In genomic region chr17:45545278-45545961, GRCm38 (mm10) we compare ENCODE assay signal across 8 mouse cellular contexts. TPM values are rescaled to one million over a fixed set of nuclear protein-coding genes. Genes with fewer than 3 reads are reported as not detected.
DNase-seq lines count a peak whose midpoint lies in the region; ATAC-seq and TF ChIP-seq lines count a peak whose summit lies in the region.
"Had no signal": no experiment of that assay in that cellular context is flagged by ENCODE, and none has a peak within 500 bp of the region (broad histone marks: within the 10 kb centered on the region; RNA-seq: fewer than 3 reads in every experiment).

No protein-coding gene starts in this region.

- no peaks in the 10 kb centered on the region for H3K9me3 ChIP-seq in embryonic facial prominence, embryonic 15.5 days (replicated peaks)
- H3K9me3 ChIP-seq in limb, embryonic 14.5 days (ENCODE audit: control insufficient read depth, low read length): no peaks in the 10 kb centered on the region
- no peaks in the 10 kb centered on the region for H3K9me3 ChIP-seq in stomach, postnatal 0 days (ENCODE audit: control insufficient read depth, low read length)

- H3K4me3 ChIP-seq in embryonic facial prominence, embryonic 15.5 days (replicated peaks): peak overlapping the region; percentile 17
- peak overlapping the region; percentile 26 for H3K4me3 ChIP-seq in limb, embryonic 14.5 days (replicated peaks; ENCODE audit: low read length)
- peak overlapping the region; percentile 12; the same call in 1 of the 2 replicates for H3K4me3 ChIP-seq in stomach, postnatal 0 days (ENCODE audit: low read depth, low read length)
- H3K4me3 ChIP-seq: myocyte had no signal

- TF ChIP-seq CTCF in stomach, postnatal 0 days (IDR thresholded peaks at IDR 0.05; ENCODE audit: low read depth): no peak

- WGBS in embryonic facial prominence, embryonic 15.5 days: 31% methylated on average over 74 of the region's 74 CpGs
- 16% methylated on average over 68 of the region's 74 CpGs for WGBS in limb, embryonic 14.5 days
- WGBS in stomach, postnatal 0 days: 26% methylated on average over 74 of the region's 74 CpGs

- peaks cover 63% of the 10 kb centered on the region for H3K27me3 ChIP-seq in embryonic facial prominence, embryonic 15.5 days
- peaks cover 45% of the 10 kb centered on the region for H3K27me3 ChIP-seq in limb, embryonic 14.5 days (ENCODE audit: control insufficient read depth, insufficient read depth, low read length)
- peaks cover 10% of the 10 kb centered on the region; the same call in 1 of the 2 replicates for H3K27me3 ChIP-seq in stomach, postnatal 0 days (ENCODE audit: control insufficient read depth, insufficient read depth, low read length)

- DNase-seq in right cerebral cortex, postnatal 25 days: peak; percentile 42
- no peak for DNase-seq in right cerebral cortex, postnatal 14 days
- DNase-seq in limb, embryonic 14.5 days (ENCODE audit: low spot score): no peak
- DNase-seq in stomach, postnatal 0 days (ENCODE audit: low spot score): no peak
- DNase-seq in left cerebral cortex, adult 8-10 months (ENCODE audit: low spot score in 2 of 2): no peak
- no peak for DNase-seq in gastrocnemius, adult 18-20 months (ENCODE audit: low spot score)

- H3K9ac ChIP-seq in embryonic facial prominence, embryonic 15.5 days: no peak overlapping the region
- no peak overlapping the region for H3K9ac ChIP-seq in limb, embryonic 14.5 days (ENCODE audit: low read depth, low read length, severe bottlenecking)
- no peak overlapping the region for H3K9ac ChIP-seq in stomach, postnatal 0 days (ENCODE audit: low read length)

- no peaks in the 10 kb centered on the region for H3K36me3 ChIP-seq in embryonic facial prominence, embryonic 15.5 days
- H3K36me3 ChIP-seq in limb, embryonic 14.5 days (ENCODE audit: control insufficient read depth, insufficient read depth, low read length): peaks cover 15% of the 10 kb centered on the region; the same call in 1 of the 2 replicates
- H3K36me3 ChIP-seq in stomach, postnatal 0 days (ENCODE audit: control insufficient read depth, insufficient read depth, low read length): no peaks in the 10 kb centered on the region; the same call in 1 of the 2 replicates

- no peak for TF ChIP-seq EP300 in stomach, postnatal 0 days (optimal IDR thresholded peaks at IDR 0.05)

- no peak for ATAC-seq in embryonic facial prominence, embryonic 15.5 days (ENCODE audit: insufficient number of reproducible peaks, low FRiP score, low TSS enrichment, low read depth)
- ATAC-seq in limb, embryonic 14.5 days (ENCODE audit: low FRiP score, low read depth): no peak
- ATAC-seq in stomach, postnatal 0 days (ENCODE audit: low FRiP score, low TSS enrichment): no peak

- no peak overlapping the region for H3K27ac ChIP-seq in embryonic facial prominence, embryonic 15.5 days (replicated peaks)
- H3K27ac ChIP-seq in limb, embryonic 14.5 days (replicated peaks; ENCODE audit: low read depth, low read length): no peak overlapping the region
- no peak overlapping the region for H3K27ac ChIP-seq in stomach, postnatal 0 days (replicated peaks)

- no peak for TF ChIP-seq POLR2A in limb, embryonic 14.5 days (IDR thresholded peaks at IDR 0.05; ENCODE audit: borderline replicate concordance, extremely low read depth, insufficient read depth, insufficient read length)

- H3K4me2 ChIP-seq in embryonic facial prominence, embryonic 15.5 days (replicated peaks): peak overlapping the region; percentile 37; the same call in 1 of the 2 replicates
- H3K4me2 ChIP-seq in limb, embryonic 14.5 days (replicated peaks; ENCODE audit: low read depth, low read length, severe bottlenecking): peak overlapping the region; percentile 28
- H3K4me2 ChIP-seq in stomach, postnatal 0 days (replicated peaks; ENCODE audit: low read depth): peak overlapping the region; percentile 39

- peaks cover 31% of the 10 kb centered on the region for H3K4me1 ChIP-seq in embryonic facial prominence, embryonic 15.5 days
- H3K4me1 ChIP-seq in limb, embryonic 14.5 days (ENCODE audit: control insufficient read depth, insufficient read depth, low read length): peaks cover 6% of the 10 kb centered on the region; the same call in 1 of the 2 replicates
- no peaks in the 10 kb centered on the region for H3K4me1 ChIP-seq in stomach, postnatal 0 days (replicated peaks; ENCODE audit: control insufficient read depth, insufficient read depth)

RNA-seq across cellular contexts. Expression of gene Tmem151b, which starts 4.1 kb away (rescaled TPM):
- polyA plus RNA-seq in embryonic facial prominence, embryonic 15.5 days (2015; fragmentation: Nextera tagmentation; extraction: Ambion mirVana): 3.9 and 4.7 TPM in 2 replicates
- 6.1 and 9.3 TPM in 2 replicates for polyA plus RNA-seq in limb, embryonic 14.5 days (2012; rRNA removed)
- polyA plus RNA-seq in limb, embryonic 14.5 days (2014; fragmentation: Nextera tagmentation; extraction: Ambion mirVana): 2.9 and 4.7 TPM in 2 replicates
- polyA plus RNA-seq in stomach, postnatal 0 days (2015; fragmentation: Nextera tagmentation; extraction: Ambion mirVana): 0.41 and 0.63 TPM in 2 replicates
- 100 to 1,000 TPM in 3 of 4 experiments, 10 to 100 TPM in 1; 97.9 to 110 (median 100) TPM for total RNA-seq in left cerebral cortex, adult 8-10 months (2022)
- total RNA-seq in gastrocnemius, adult 18-20 months (2021): not detected

RNA-seq across cellular contexts. Expression of gene Nfkbie, which starts 10.1 kb away (rescaled TPM):
- 5.5 and 6.3 TPM in 2 replicates for polyA plus RNA-seq in embryonic facial prominence, embryonic 15.5 days (2015; fragmentation: Nextera tagmentation; extraction: Ambion mirVana)
- 3.6 and 4.3 TPM in 2 replicates for polyA plus RNA-seq in limb, embryonic 14.5 days (2012; rRNA removed)
- 4.0 and 6.6 TPM in 2 replicates for polyA plus RNA-seq in limb, embryonic 14.5 days (2014; fragmentation: Nextera tagmentation; extraction: Ambion mirVana)
- 1.6 and 2.0 TPM in 2 replicates for polyA plus RNA-seq in stomach, postnatal 0 days (2015; fragmentation: Nextera tagmentation; extraction: Ambion mirVana)
- 1 to 10 TPM; 2.1 to 3.2 (median 2.5) TPM for total RNA-seq in left cerebral cortex, adult 8-10 months (2022)
- under 1 TPM; 0.30 to 0.47 TPM for total RNA-seq in gastrocnemius, adult 18-20 months (2021)

RNA-seq across cellular contexts. Expression of gene Slc35b2, which starts 18.3 kb away (rescaled TPM):
- polyA plus RNA-seq in embryonic facial prominence, embryonic 15.5 days (2015; fragmentation: Nextera tagmentation; extraction: Ambion mirVana): 133 and 139 TPM in 2 replicates
- 96.9 and 168 TPM in 2 replicates for polyA plus RNA-seq in limb, embryonic 14.5 days (2012; rRNA removed)
- polyA plus RNA-seq in limb, embryonic 14.5 days (2014; fragmentation: Nextera tagmentation; extraction: Ambion mirVana): 128 and 138 TPM in 2 replicates
- polyA plus RNA-seq in stomach, postnatal 0 days (2015; fragmentation: Nextera tagmentation; extraction: Ambion mirVana): 72.7 and 76.8 TPM in 2 replicates
- 10 to 100 TPM; 26.8 to 33.4 (median 29.4) TPM for total RNA-seq in left cerebral cortex, adult 8-10 months (2022)
- total RNA-seq in gastrocnemius, adult 18-20 months (2021): 10 to 100 TPM; 16.2 to 17.7 TPM

RNA-seq across cellular contexts. Expression of gene Tcte1, which starts 22.2 kb away (rescaled TPM):
- 3.2 and 6.2 TPM in 2 replicates for polyA plus RNA-seq in embryonic facial prominence, embryonic 15.5 days (2015; fragmentation: Nextera tagmentation; extraction: Ambion mirVana)
- polyA plus RNA-seq in limb, embryonic 14.5 days (2012; rRNA removed): 0.04 TPM in 1 of 2 replicates, not detected in the other
- polyA plus RNA-seq in limb, embryonic 14.5 days (2014; fragmentation: Nextera tagmentation; extraction: Ambion mirVana): 0.74 and 0.90 TPM in 2 replicates
- 0.04 and 0.13 TPM in 2 replicates for polyA plus RNA-seq in stomach, postnatal 0 days (2015; fragmentation: Nextera tagmentation; extraction: Ambion mirVana)
- total RNA-seq in left cerebral cortex, adult 8-10 months (2022): 1 to 10 TPM; 1.3 to 1.7 (median 1.4) TPM
- total RNA-seq in gastrocnemius, adult 18-20 months (2021): not detected
- polyA plus RNA-seq: myocyte had no signal

RNA-seq across cellular contexts. Expression of gene Hsp90ab1, which starts 27.7 kb away (rescaled TPM):
- polyA plus RNA-seq in embryonic facial prominence, embryonic 15.5 days (2015; fragmentation: Nextera tagmentation; extraction: Ambion mirVana): 1,563 and 1,577 TPM in 2 replicates
- 788 and 951 TPM in 2 replicates for polyA plus RNA-seq in limb, embryonic 14.5 days (2012; rRNA removed)
- 1,382 and 1,446 TPM in 2 replicates for polyA plus RNA-seq in limb, embryonic 14.5 days (2014; fragmentation: Nextera tagmentation; extraction: Ambion mirVana)
- 715 and 750 TPM in 2 replicates for polyA plus RNA-seq in stomach, postnatal 0 days (2015; fragmentation: Nextera tagmentation; extraction: Ambion mirVana)
- 1,000 to 10,000 TPM; 1,476 to 1,616 (median 1,547) TPM for total RNA-seq in left cerebral cortex, adult 8-10 months (2022)
- 1,000 to 10,000 TPM; 1,074 to 1,224 TPM for total RNA-seq in gastrocnemius, adult 18-20 months (2021)
